Mouse (Mus musculus): ENCODE measurements around the gene Gm20479. TPM values are rescaled to one million over a fixed set of nuclear protein-coding genes. Genes with fewer than 3 reads are reported as not detected.

Gm20479 gene
- polyA plus RNA-seq, 1 experiment from 2014 or later: not detected

GRCm38 (mm10) chr7:27325697-27326096 lies 31.5 kb downstream of the Gm20479 start:
- under 1% methylated on average over 24 of the region's 24 CpGs for WGBS
- no peak; the same call in 1 of the 2 replicates for ATAC-seq (ENCODE audit: insufficient number of reproducible peaks, insufficient read depth, low FRiP score, low TSS enrichment, low read depth)
- Histone ChIP-seq H3K9ac (replicated peaks) (no peak overlapping the region; the same call in 1 of the 2 replicates), H3K27me3 (peaks cover 90% of the 10 kb centered on the region), H3K4me1 (replicated peaks) (peaks cover 28% of the 10 kb centered on the region), H3K4me3 (replicated peaks) (peak overlapping the region; percentile 36), H3K4me2 (peak overlapping the region; percentile 57), H3K9me3 (no peaks in the 10 kb centered on the region), H3K36me3 (no peaks in the 10 kb centered on the region), H3K27ac (no peak overlapping the region)

- H3K9ac ChIP-seq (replicated peaks): no peak overlapping the region
- H3K4me3 ChIP-seq (replicated peaks): no peak overlapping the region; the same call in 1 of the 2 replicates
- peak overlapping the region; percentile 57; the same call in 1 of the 2 replicates for H3K4me2 ChIP-seq
- peaks cover 82% of the 10 kb centered on the region for H3K27me3 ChIP-seq
- no peaks in the 10 kb centered on the region for H3K36me3 ChIP-seq
- WGBS: 46% methylated on average over 18 of the region's 20 CpGs
- H3K4me1 ChIP-seq (replicated peaks): peaks cover 25% of the 10 kb centered on the region
- H3K9me3 ChIP-seq: no peaks in the 10 kb centered on the region
- no peak for ATAC-seq (ENCODE audit: insufficient number of reproducible peaks, insufficient read depth, low FRiP score, low TSS enrichment, low read depth)
- H3K27ac ChIP-seq: no peak overlapping the region
Observed at GRCm38 (mm10) chr7:27324928-27325327, 32.3 kb downstream of the Gm20479 start.

- ATAC-seq (ENCODE audit: insufficient number of reproducible peaks, insufficient read depth, low FRiP score, low TSS enrichment, low read depth): no peak
- H3K36me3 ChIP-seq: no peaks in the 10 kb centered on the region
- H3K4me1 ChIP-seq (replicated peaks): peaks cover 19% of the 10 kb centered on the region
- 94% methylated on average over 11 of the region's 11 CpGs for WGBS
- H3K9ac ChIP-seq (replicated peaks): no peak overlapping the region
- no peak overlapping the region for H3K4me2 ChIP-seq
- H3K27ac ChIP-seq: no peak overlapping the region
- H3K27me3 ChIP-seq: peaks cover 75% of the 10 kb centered on the region
- H3K4me3 ChIP-seq (replicated peaks): no peak overlapping the region
- no peaks in the 10 kb centered on the region for H3K9me3 ChIP-seq
Observed at GRCm38 (mm10) chr7:27324161-27324560, 33.1 kb downstream of the Gm20479 start.

GRCm38 (mm10) chr7:27323001-27323400 lies 34.2 kb downstream of the Gm20479 start:
- no peak for ATAC-seq (ENCODE audit: insufficient number of reproducible peaks, insufficient read depth, low FRiP score, low TSS enrichment, low read depth)
- Histone ChIP-seq H3K27ac (no peak overlapping the region), H3K9me3 (no peaks in the 10 kb centered on the region), H3K4me2 (no peak overlapping the region), H3K4me3 (replicated peaks) (no peak overlapping the region), H3K9ac (replicated peaks) (no peak overlapping the region), H3K4me1 (replicated peaks) (peaks cover 13% of the 10 kb centered on the region), H3K27me3 (peaks cover 63% of the 10 kb centered on the region), H3K36me3 (no peaks in the 10 kb centered on the region)
- WGBS: 91% methylated on average over 5 of the region's 5 CpGs

- Histone ChIP-seq H3K27me3 (peaks cover 56% of the 10 kb centered on the region), H3K9ac (replicated peaks) (no peak overlapping the region), H3K4me3 (replicated peaks) (no peak overlapping the region), H3K4me2 (no peak overlapping the region), H3K27ac (no peak overlapping the region), H3K36me3 (no peaks in the 10 kb centered on the region), H3K4me1 (replicated peaks) (peaks cover 13% of the 10 kb centered on the region), H3K9me3 (no peaks in the 10 kb centered on the region)
- no peak for ATAC-seq (ENCODE audit: insufficient number of reproducible peaks, insufficient read depth, low FRiP score, low TSS enrichment, low read depth)
- 21% methylated on average over 13 of the region's 13 CpGs for WGBS
Observed at GRCm38 (mm10) chr7:27322291-27322690, 34.9 kb downstream of the Gm20479 start.

GRCm38 (mm10) chr7:27319411-27319810 lies 37.8 kb downstream of the Gm20479 start:
- Histone ChIP-seq H3K27me3 (peaks cover 27% of the 10 kb centered on the region), H3K4me2 (no peak overlapping the region), H3K36me3 (no peaks in the 10 kb centered on the region), H3K27ac (no peak overlapping the region), H3K4me1 (replicated peaks) (no peaks in the 10 kb centered on the region), H3K9me3 (peaks cover 2% of the 10 kb centered on the region), H3K9ac (replicated peaks) (no peak overlapping the region), H3K4me3 (replicated peaks) (no peak overlapping the region)
- WGBS: 88% methylated on average over 22 of the region's 22 CpGs
- no peak for ATAC-seq (ENCODE audit: insufficient number of reproducible peaks, insufficient read depth, low FRiP score, low TSS enrichment, low read depth)

DNA sequence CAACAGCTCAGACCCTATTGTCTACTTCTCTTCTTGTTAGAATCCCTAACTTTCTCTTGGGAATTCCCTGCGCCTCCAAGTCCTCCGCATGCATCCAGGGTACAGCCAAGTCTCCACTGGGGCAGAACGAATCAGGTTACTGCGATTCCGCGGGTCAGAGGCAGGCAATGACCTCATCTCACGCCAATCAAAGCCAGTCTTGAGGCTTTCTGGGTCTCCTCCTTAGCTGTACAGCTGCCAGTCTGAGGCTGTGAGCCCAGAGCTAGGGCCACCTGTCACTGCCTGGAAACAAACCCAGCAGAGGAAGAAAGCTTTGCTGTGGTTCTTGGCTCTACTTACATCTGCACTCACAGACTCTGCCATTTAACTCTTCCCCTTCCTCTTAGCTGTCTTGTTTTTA lies 41.3 kb downstream of the Gm20479 start:
- H3K4me1 ChIP-seq (replicated peaks): no peaks in the 10 kb centered on the region
- WGBS: 42% methylated on average over 7 of the region's 7 CpGs
- no peak overlapping the region for H3K4me2 ChIP-seq
- H3K9me3 ChIP-seq: peaks cover 17% of the 10 kb centered on the region
- H3K36me3 ChIP-seq: peaks cover 9% of the 10 kb centered on the region; the same call in 1 of the 2 replicates
- no peak overlapping the region for H3K4me3 ChIP-seq (replicated peaks)
- peaks cover 9% of the 10 kb centered on the region for H3K27me3 ChIP-seq
- 0 out of 2 replicates have a peak, but pooled peaks have one; percentile 62 for ATAC-seq (ENCODE audit: insufficient number of reproducible peaks, insufficient read depth, low FRiP score, low TSS enrichment, low read depth)
- H3K9ac ChIP-seq (replicated peaks): no peak overlapping the region
- no peak overlapping the region for H3K27ac ChIP-seq

DNA sequence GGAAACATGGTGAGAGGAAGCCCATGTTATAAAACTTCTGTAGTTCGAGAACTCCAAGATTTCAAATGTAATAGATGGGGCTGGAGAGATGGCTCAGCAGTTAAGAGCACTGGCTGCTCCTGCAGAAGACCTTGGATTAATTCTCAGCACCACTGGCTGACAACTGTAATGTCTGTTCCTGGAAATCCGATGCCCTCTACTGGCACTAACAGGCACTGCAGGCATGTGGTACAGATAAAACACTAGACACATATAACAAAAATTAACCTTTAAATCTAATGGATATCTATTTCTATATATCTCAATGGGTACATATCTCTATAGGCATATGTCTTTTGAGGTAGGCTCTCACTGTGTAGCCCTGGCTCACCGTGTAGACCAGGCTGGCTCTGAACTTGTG lies 42.8 kb downstream of the Gm20479 start:
- H3K4me1 ChIP-seq (replicated peaks): peaks cover 6% of the 10 kb centered on the region
- no peak overlapping the region for H3K27ac ChIP-seq
- 88% methylated on average over 3 of the region's 3 CpGs for WGBS
- H3K9me3 ChIP-seq: peaks cover 17% of the 10 kb centered on the region
- H3K9ac ChIP-seq (replicated peaks): no peak overlapping the region
- H3K36me3 ChIP-seq: peaks cover 9% of the 10 kb centered on the region; the same call in 1 of the 2 replicates
- no peak overlapping the region for H3K4me2 ChIP-seq
- no peak for ATAC-seq (ENCODE audit: insufficient number of reproducible peaks, insufficient read depth, low FRiP score, low TSS enrichment, low read depth)
- H3K4me3 ChIP-seq (replicated peaks): no peak overlapping the region
- peaks cover 23% of the 10 kb centered on the region for H3K27me3 ChIP-seq

- H3K27ac ChIP-seq: no peak overlapping the region
- 87% methylated on average over 12 of the region's 12 CpGs for WGBS
- H3K27me3 ChIP-seq: peaks cover 27% of the 10 kb centered on the region
- ATAC-seq (ENCODE audit: insufficient number of reproducible peaks, insufficient read depth, low FRiP score, low TSS enrichment, low read depth): no peak
- H3K36me3 ChIP-seq: peaks cover 9% of the 10 kb centered on the region; the same call in 1 of the 2 replicates
- H3K9me3 ChIP-seq: peaks cover 17% of the 10 kb centered on the region
- no peak overlapping the region for H3K9ac ChIP-seq (replicated peaks)
- no peak overlapping the region for H3K4me3 ChIP-seq (replicated peaks)
- peaks cover 16% of the 10 kb centered on the region for H3K4me1 ChIP-seq (replicated peaks)
- no peak overlapping the region for H3K4me2 ChIP-seq
Observed at GRCm38 (mm10) chr7:27311651-27312284, 45.5 kb downstream of the Gm20479 start.

DNA sequence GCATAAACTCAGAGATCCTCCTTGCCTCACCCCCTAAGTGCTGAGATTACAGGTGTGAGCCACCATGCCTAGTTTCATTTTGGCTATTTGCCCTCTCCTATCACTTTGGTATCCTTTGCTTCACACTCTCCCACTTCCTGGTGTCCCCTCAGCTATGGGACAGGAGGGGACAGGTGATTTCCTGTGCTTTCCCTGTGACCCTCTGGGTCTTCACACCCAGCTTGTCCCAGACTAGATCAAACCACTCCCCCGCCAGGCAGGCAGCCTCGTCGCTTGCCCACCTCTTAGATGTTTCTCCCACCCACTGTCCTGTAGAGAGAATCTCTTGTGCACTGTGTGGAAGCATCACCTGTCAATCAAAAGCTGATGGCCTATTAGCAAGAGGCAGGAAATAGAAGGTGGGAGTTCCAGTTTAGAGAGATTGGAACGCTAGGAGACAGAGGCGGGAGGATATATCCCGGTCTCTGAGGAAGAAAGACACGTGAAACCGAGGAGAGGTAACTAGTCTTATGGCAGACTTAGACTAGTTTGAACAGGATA lies 46.2 kb downstream of the Gm20479 start:
- H3K36me3 ChIP-seq: peaks cover 9% of the 10 kb centered on the region; the same call in 1 of the 2 replicates
- H3K4me2 ChIP-seq: no peak overlapping the region
- H3K4me3 ChIP-seq (replicated peaks): no peak overlapping the region
- H3K27me3 ChIP-seq: peaks cover 27% of the 10 kb centered on the region
- H3K9ac ChIP-seq (replicated peaks): 0 out of 2 replicates have a peak overlapping the region, but pooled peaks have one; percentile 13
- H3K4me1 ChIP-seq (replicated peaks): peaks cover 16% of the 10 kb centered on the region
- 37% methylated on average over 8 of the region's 8 CpGs for WGBS
- H3K27ac ChIP-seq: no peak overlapping the region
- H3K9me3 ChIP-seq: peaks cover 17% of the 10 kb centered on the region
- no peak for ATAC-seq (ENCODE audit: insufficient number of reproducible peaks, insufficient read depth, low FRiP score, low TSS enrichment, low read depth)

DNA sequence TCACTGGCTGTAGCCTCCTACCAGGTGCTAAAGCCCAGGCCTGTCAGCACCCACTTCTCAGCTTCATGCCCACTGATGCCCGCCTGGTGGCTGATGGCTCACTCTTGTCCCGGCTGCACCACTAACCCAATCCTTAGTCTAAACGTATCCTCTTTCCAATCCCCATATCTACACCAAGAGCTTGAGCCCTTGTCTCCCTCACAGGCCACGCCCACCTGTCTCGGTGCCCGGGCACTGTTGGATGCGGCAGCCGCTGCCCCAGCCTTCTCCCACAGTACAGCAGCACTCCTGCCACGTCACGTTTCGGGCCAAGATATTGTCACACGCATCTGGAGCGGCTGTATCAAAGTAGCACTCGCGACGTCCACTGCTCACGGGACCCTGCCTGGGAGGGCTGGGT lies 46.9 kb downstream of the Gm20479 start:
- Histone ChIP-seq H3K27ac (no peak overlapping the region), H3K4me3 (replicated peaks) (peak overlapping the region; percentile 13; the same call in 1 of the 2 replicates), H3K4me1 (replicated peaks) (peaks cover 16% of the 10 kb centered on the region), H3K9ac (replicated peaks) (0 out of 2 replicates have a peak overlapping the region, but pooled peaks have one; percentile 13), H3K4me2 (peak overlapping the region; percentile 48), H3K36me3 (peaks cover 9% of the 10 kb centered on the region; the same call in 1 of the 2 replicates), H3K27me3 (peaks cover 32% of the 10 kb centered on the region), H3K9me3 (peaks cover 17% of the 10 kb centered on the region)
- 8% methylated on average over 17 of the region's 17 CpGs for WGBS
- ATAC-seq (ENCODE audit: insufficient number of reproducible peaks, insufficient read depth, low FRiP score, low TSS enrichment, low read depth): peak; percentile 24; the same call in 1 of the 2 replicates

All from limb, embryonic 12.5 days (tissue).